Comparison of ENCODE assay signal across 8 mouse cellular contexts in the genomic region with DNA sequence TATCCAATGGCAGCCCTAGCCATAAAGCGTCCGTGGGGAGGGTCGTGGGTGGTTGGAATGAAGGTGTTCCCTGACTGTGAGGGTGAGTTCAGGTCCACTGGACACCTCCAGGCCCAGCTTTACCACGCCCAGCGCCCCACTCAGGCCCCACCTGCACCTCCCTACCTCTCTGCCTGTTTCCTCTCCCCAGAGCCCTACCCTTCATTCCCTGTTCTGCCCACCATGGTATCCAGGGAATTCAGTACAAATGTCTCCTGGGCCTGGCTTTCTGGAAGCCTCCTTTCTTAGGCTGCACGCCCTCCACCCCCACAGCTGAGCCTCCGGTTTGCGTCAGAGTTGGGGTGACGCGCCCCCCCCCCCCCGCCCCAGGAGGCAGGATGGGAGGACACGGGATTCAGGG. TPM values are rescaled to one million over a fixed set of nuclear protein-coding genes. Genes with fewer than 3 reads are reported as not detected.
DNase-seq lines count a peak whose midpoint lies in the region; ATAC-seq and TF ChIP-seq lines count a peak whose summit lies in the region.

No protein-coding gene starts in this region.

- TF ChIP-seq CTCF in CH12.LX (conservative IDR thresholded peaks at IDR 0.05 in 1 of 2, IDR thresholded peaks at IDR 0.05 in 1 of 2; ENCODE audit: low read depth in 2 of 2, low read length in 2 of 2), result no peak

- TF ChIP-seq RAD21 in CH12.LX (IDR thresholded peaks at IDR 0.05; ENCODE audit: low read depth, low read length), result no peak

- no peak overlapping the region for H3K4me3 ChIP-seq in CH12.LX (replicated peaks in 1 of 3; ENCODE audit: low read depth in 2 of 3, low read length in 2 of 3, poor library complexity in 1 of 3)
- peak overlapping the region; percentile 71 for H3K4me3 ChIP-seq in forebrain, embryonic 15.5 days
- peak overlapping the region; percentile 61; the same call in 1 of the 2 replicates for H3K4me3 ChIP-seq in liver, embryonic 16.5 days (ENCODE audit: low read depth, low read length)

- H3K27ac ChIP-seq in CH12.LX (ENCODE audit: insufficient read depth, low read depth), result no peak overlapping the region
- peak overlapping the region; percentile 90 for H3K27ac ChIP-seq in forebrain, embryonic 15.5 days (replicated peaks)
- no peak overlapping the region for H3K27ac ChIP-seq in liver, embryonic 16.5 days (ENCODE audit: low read length)

- no peaks in the 10 kb centered on the region for H3K9me3 ChIP-seq in CH12.LX (replicated peaks; ENCODE audit: low read length)
- no peaks in the 10 kb centered on the region for H3K9me3 ChIP-seq in forebrain, embryonic 15.5 days
- no peaks in the 10 kb centered on the region for H3K9me3 ChIP-seq in liver, embryonic 16.5 days (replicated peaks; ENCODE audit: control insufficient read depth, low read length)

- 10% methylated on average over 12 of the region's 12 CpGs for WGBS in forebrain, embryonic 15.5 days
- WGBS in liver, embryonic 16.5 days (ENCODE audit: insufficient replicate concordance), result 31% methylated on average over 7 of the region's 12 CpGs

- H3K4me1 ChIP-seq in CH12.LX (ENCODE audit: control insufficient read depth in 1 of 2, insufficient read depth in 2 of 2), result peaks cover 28 to 66% of the 10 kb centered on the region in 2 experiments
- H3K4me1 ChIP-seq in forebrain, embryonic 15.5 days, result peaks cover 53% of the 10 kb centered on the region
- peaks cover 28% of the 10 kb centered on the region for H3K4me1 ChIP-seq in liver, embryonic 16.5 days (ENCODE audit: control insufficient read depth, low read depth, low read length)

- peak overlapping the region; percentile 80; the same call in 1 of the 2 replicates for H3K4me2 ChIP-seq in CH12.LX (ENCODE audit: insufficient read depth, low read depth, poor library complexity, severe bottlenecking)
- peak overlapping the region; percentile 95 for H3K4me2 ChIP-seq in forebrain, embryonic 15.5 days (replicated peaks)
- H3K4me2 ChIP-seq in liver, embryonic 16.5 days (ENCODE audit: low read depth, low read length), result peak overlapping the region; percentile 85

- peak; percentile 3; the same call in 1 of the 2 replicates for ATAC-seq in frontal cortex, adult (ENCODE audit: low TSS enrichment)
- ATAC-seq in forebrain, embryonic 15.5 days (replicated peaks), result peak; percentile 12
- ATAC-seq in liver, embryonic 16.5 days (ENCODE audit: low read depth), result no peak

- H3K9ac ChIP-seq in CH12.LX (ENCODE audit: insufficient read depth, low read depth), result no peak overlapping the region
- peak overlapping the region; percentile 64 for H3K9ac ChIP-seq in forebrain, embryonic 15.5 days (replicated peaks)
- no peak overlapping the region for H3K9ac ChIP-seq in liver, embryonic 16.5 days (ENCODE audit: low read depth, low read length)

- H3K36me3 ChIP-seq in CH12.LX (replicated peaks in 1 of 2; ENCODE audit: control insufficient read depth in 1 of 2, insufficient read depth in 1 of 2, low read length in 1 of 2), result no peaks in the 10 kb centered on the region
- no peaks in the 10 kb centered on the region for H3K36me3 ChIP-seq in forebrain, embryonic 15.5 days
- H3K36me3 ChIP-seq in liver, embryonic 16.5 days (ENCODE audit: control insufficient read depth, insufficient read depth), result no peaks in the 10 kb centered on the region

- H3K27me3 ChIP-seq in CH12.LX (replicated peaks), result peaks cover 35% of the 10 kb centered on the region
- H3K27me3 ChIP-seq in forebrain, embryonic 15.5 days, result peaks cover 6% of the 10 kb centered on the region
- H3K27me3 ChIP-seq in liver, embryonic 16.5 days (ENCODE audit: control insufficient read depth, insufficient read depth, low read depth, low read length), result peaks cover 36% of the 10 kb centered on the region

- in situ Hi-C loops in CH12.LX (cut with MboI; ENCODE audit: low pct_ligation_motif_present, low pct_unique_long_range_greater_than_20kb, low sequenced_read_pairs), result no loop called here

- no peaks in the 10 kb centered on the region for H3K79me2 ChIP-seq in CH12.LX (replicated peaks; ENCODE audit: control insufficient read depth, extremely low read depth, insufficient read depth, poor library complexity, severe bottlenecking)

- intact Hi-C loops in gastrocnemius, postnatal 36 days (cut with DNase I), result no loop called here

- no peak for TF ChIP-seq EP300 in CH12.LX (IDR thresholded peaks at IDR 0.05; ENCODE audit: low read length)

- no peak for DNase-seq in frontal cortex, postnatal 36 days (ENCODE audit: low spot score in 2 of 2)
- no peak for DNase-seq in CH12.LX (ENCODE audit: extremely low read depth)
- no peak for DNase-seq in adrenal gland, postnatal 36 days
- DNase-seq in thymus, postnatal 10 days (ENCODE audit: low spot score in 2 of 2), result no peak
- no peak for DNase-seq in gastrocnemius, postnatal 36 days

- no peak for TF ChIP-seq POLR2A in CH12.LX (IDR thresholded peaks at IDR 0.05; ENCODE audit: low read depth, low read length)

- dilution Hi-C loops in CH12.LX (cut with MboI; ENCODE audit: extremely low pct_ligation_motif_present, extremely low pct_unique_long_range_greater_than_20kb, low sequenced_read_pairs), result no loop called here

TF ChIP-seq in CH12.LX, 34 proteins besides CTCF, POLR2A, EP300 and RAD21 (continues in another document):
- TF ChIP-seq CHD1 (IDR thresholded peaks at IDR 0.05; ENCODE audit: low read depth, low read length) (no peak), ELF1 (IDR thresholded peaks at IDR 0.05; ENCODE audit: low read depth, low read length) (no peak), MAX (IDR thresholded peaks at IDR 0.05; ENCODE audit: low read length) (no peak), E2F4 (IDR thresholded peaks at IDR 0.05; ENCODE audit: insufficient replicate concordance, low read depth, low read length) (no peak), ZMIZ1 (IDR thresholded peaks at IDR 0.05; ENCODE audit: low read depth, low read length) (no peak), RCOR1 (conservative IDR thresholded peaks at IDR 0.05; ENCODE audit: low read depth, low read length) (no peak), MYC (IDR thresholded peaks at IDR 0.05; ENCODE audit: low read depth, low read length) (no peak), ZC3H11A (IDR thresholded peaks at IDR 0.05; ENCODE audit: low read depth, low read length) (no peak), CHD2 (IDR thresholded peaks at IDR 0.05; ENCODE audit: low read length) (no peak), MXI1 (IDR thresholded peaks at IDR 0.05; ENCODE audit: low read depth, low read length) (no peak), MAZ (IDR thresholded peaks at IDR 0.05; ENCODE audit: low read depth, low read length) (no peak), NRF1 (IDR thresholded peaks at IDR 0.05; ENCODE audit: low read depth, low read length) (no peak), NELFE (IDR thresholded peaks at IDR 0.05; ENCODE audit: low read depth, low read length) (no peak), UBTF (IDR thresholded peaks at IDR 0.05; ENCODE audit: low read depth, low read length) (no peak), USF2 (conservative IDR thresholded peaks at IDR 0.05; ENCODE audit: low read depth, low read length) (no peak), PAX5 (IDR thresholded peaks at IDR 0.05; ENCODE audit: low read length) (no peak), JUN (IDR thresholded peaks at IDR 0.05; ENCODE audit: insufficient read depth, low read depth, low read length) (no peak), POLR2AphosphoS2 (IDR thresholded peaks at IDR 0.05; ENCODE audit: low read depth, low read length) (no peak)

RNA-seq across cellular contexts. Expression of gene Unc13a, which starts 1.4 kb away (rescaled TPM):
- total RNA-seq in CH12.LX (2012; rRNA removed), result 1.0 and 1.7 TPM in 2 replicates
- total RNA-seq in CH12.LX (2014; rRNA removed), result 0.55 and 0.68 TPM in 2 replicates
- polyA plus RNA-seq in CH12.LX (2012; ENCODE audit: insufficient read length, low read depth), result 0.79 and 2.1 TPM in 2 replicates
- polyA plus RNA-seq in forebrain, embryonic 15.5 days (2015; fragmentation: Nextera tagmentation; extraction: Ambion mirVana), result 23.3 and 23.6 TPM in 2 replicates
- polyA plus RNA-seq in liver, embryonic 16.5 days (2015; fragmentation: Nextera tagmentation; extraction: Ambion mirVana), result 0.15 and 0.20 TPM in 2 replicates
- 1 to 10 TPM; 4.6 to 7.3 TPM for total RNA-seq in adrenal gland, postnatal 36 days (2021)
- total RNA-seq in gastrocnemius, postnatal 36 days (2021), result not detected

RNA-seq across cellular contexts. Expression of gene Jak3, which starts 5.9 kb away (rescaled TPM):
- total RNA-seq in CH12.LX (2012; rRNA removed) (39.2 and 47.1 TPM in 2 replicates), CH12.LX (2014; rRNA removed) (13.3 and 15.0 TPM in 2 replicates)
- polyA plus RNA-seq in CH12.LX (2012; ENCODE audit: insufficient read length, low read depth), result 35.6 and 37.8 TPM in 2 replicates
- 2.9 and 3.3 TPM in 2 replicates for polyA plus RNA-seq in forebrain, embryonic 15.5 days (2015; fragmentation: Nextera tagmentation; extraction: Ambion mirVana)
- 5.7 and 6.3 TPM in 2 replicates for polyA plus RNA-seq in liver, embryonic 16.5 days (2015; fragmentation: Nextera tagmentation; extraction: Ambion mirVana)
- total RNA-seq in adrenal gland, postnatal 36 days (2021), result 10 to 100 TPM; 11.3 to 13.0 TPM
- 1 to 10 TPM; 1.8 TPM for total RNA-seq in gastrocnemius, postnatal 36 days (2021)

RNA-seq across cellular contexts. Expression of gene Insl3, which starts 18.8 kb away (rescaled TPM):
- total RNA-seq in CH12.LX (2012; rRNA removed) (8.7 and 9.8 TPM in 2 replicates), CH12.LX (2014; rRNA removed) (1.9 and 3.0 TPM in 2 replicates)
- polyA plus RNA-seq in CH12.LX (2012; ENCODE audit: insufficient read length, low read depth), result 14.4 and 21.4 TPM in 2 replicates
- 0.54 TPM in 1 of 2 replicates, not detected in the other for polyA plus RNA-seq in forebrain, embryonic 15.5 days (2015; fragmentation: Nextera tagmentation; extraction: Ambion mirVana)
- 1.6 and 2.2 TPM in 2 replicates for polyA plus RNA-seq in liver, embryonic 16.5 days (2015; fragmentation: Nextera tagmentation; extraction: Ambion mirVana)
- 1 to 10 TPM; 4.0 to 4.7 TPM for total RNA-seq in adrenal gland, postnatal 36 days (2021)
- 1 to 10 TPM; 1.0 to 1.2 TPM for total RNA-seq in gastrocnemius, postnatal 36 days (2021)

RNA-seq across cellular contexts. Expression of gene B3gnt3, which starts 31.4 kb away (rescaled TPM):
- total RNA-seq in CH12.LX (2012; rRNA removed) (0.63 and 0.98 TPM in 2 replicates), CH12.LX (2014; rRNA removed) (0.09 TPM in 1 of 2 replicates, not detected in the other)
- 0.24 and 0.26 TPM in 2 replicates for polyA plus RNA-seq in CH12.LX (2012; ENCODE audit: insufficient read length, low read depth)
- 0.42 and 0.46 TPM in 2 replicates for polyA plus RNA-seq in forebrain, embryonic 15.5 days (2015; fragmentation: Nextera tagmentation; extraction: Ambion mirVana)
- polyA plus RNA-seq in liver, embryonic 16.5 days (2015; fragmentation: Nextera tagmentation; extraction: Ambion mirVana), result 4.9 and 5.5 TPM in 2 replicates
- total RNA-seq in adrenal gland, postnatal 36 days (2021), result 1 to 10 TPM; 4.0 to 4.5 TPM
- total RNA-seq in gastrocnemius, postnatal 36 days (2021), result 1 to 10 TPM; 2.1 to 2.6 TPM

RNA-seq across cellular contexts. Expression of gene Fcho1, which starts 55.3 kb away (rescaled TPM):
- total RNA-seq in CH12.LX (2012; rRNA removed), result 95.5 and 99.8 TPM in 2 replicates
- 39.3 and 40.2 TPM in 2 replicates for total RNA-seq in CH12.LX (2014; rRNA removed)
- 77.5 and 82.0 TPM in 2 replicates for polyA plus RNA-seq in CH12.LX (2012; ENCODE audit: insufficient read length, low read depth)
- polyA plus RNA-seq in forebrain, embryonic 15.5 days (2015; fragmentation: Nextera tagmentation; extraction: Ambion mirVana), result 70.9 and 71.7 TPM in 2 replicates
- 21.1 and 24.5 TPM in 2 replicates for polyA plus RNA-seq in liver, embryonic 16.5 days (2015; fragmentation: Nextera tagmentation; extraction: Ambion mirVana)
- total RNA-seq in adrenal gland, postnatal 36 days (2021), result 1 to 10 TPM in 1 of 2 experiments, under 1 TPM in 1; 0.50 to 3.2 TPM
- 1 to 10 TPM in 1 of 2 experiments, not detected in 1; 1.4 TPM for total RNA-seq in gastrocnemius, postnatal 36 days (2021)

Comparison
In these comparisons a context has a peak if more than half of its experiments do, and no peak if none do; other contexts are left out.
1. H3K4me3 ChIP-seq: peak in forebrain, embryonic 15.5 days (single experiment) and liver, embryonic 16.5 days (single experiment); none in CH12.LX (0 of 3).
2. RNA of gene Jak3, which starts 5.9 kb away (total RNA-seq): 13.3 to 47.1 TPM in CH12.LX and 11.3 to 13.0 TPM in adrenal gland, postnatal 36 days; 1.8 TPM in gastrocnemius, postnatal 36 days; every median in the first group is over 4 times any median in the second.
3. Peak in every context shown above with its lines, with median percentiles within 50 percentile points of each other: H3K4me2 ChIP-seq.